Mouse (Mus musculus) ES-Bruce4 (cell line): Measurements from ENCODE around the gene Gm3402. TPM values are rescaled to one million over a fixed set of nuclear protein-coding genes. Genes with fewer than 3 reads are reported as not detected.

ENCODE experiments used
- H3K27ac ChIP-seq: 2 replicates; pipeline ENCODE4 v1.5.1; 2012; ENCODE audit warnings: low read length, inconsistent platforms; ENCODE audit not compliant: insufficient read depth
- H3K27me3 ChIP-seq: 2 replicates; pipeline ENCODE4 v1.6.1; 2012; ENCODE audit warnings: mild to moderate bottlenecking, low read length, inconsistent platforms; ENCODE audit not compliant: control insufficient read depth, poor library complexity, insufficient read depth, severe bottlenecking
- H3K36me3 ChIP-seq: 2 replicates; pipeline ENCODE4 v1.6.1; 2012; ENCODE audit warnings: inconsistent platforms, mild to moderate bottlenecking, low read length, moderate library complexity; ENCODE audit not compliant: control insufficient read depth, poor library complexity, insufficient read depth, severe bottlenecking
- H3K4me1 ChIP-seq: one replicate; pipeline ENCODE4 v1.8.1; 2011; ENCODE audit warnings: low read length; ENCODE audit not compliant: control insufficient read depth, insufficient read depth
- H3K4me3 ChIP-seq: 2 replicates; pipeline ENCODE4 v1.5.1; 2011; ENCODE audit warnings: low read depth, mild to moderate bottlenecking, low read length
- H3K9ac ChIP-seq: 2 replicates; pipeline ENCODE4 v1.6.1; 2012; ENCODE audit warnings: low read depth, mild to moderate bottlenecking, inconsistent platforms; ENCODE audit not compliant: poor library complexity, severe bottlenecking
- H3K9me3 ChIP-seq: replicated peaks from 2 replicates; pipeline ENCODE4 v1.6.1; 2012; ENCODE audit warnings: mild to moderate bottlenecking, low read length, inconsistent platforms; ENCODE audit not compliant: control insufficient read depth, poor library complexity, insufficient read depth, severe bottlenecking
- CTCF ChIP-seq: IDR thresholded peaks from one replicate; pipeline ENCODE4 v1.8.1; 2011; ENCODE audit warnings: low read depth, low read length
- EP300 ChIP-seq: IDR thresholded peaks from 2 replicates; pipeline ENCODE4 v1.6.1; 2011; ENCODE audit warnings: low read depth, low read length; ENCODE audit not compliant: insufficient read depth
- POLR2A ChIP-seq: IDR thresholded peaks from one replicate; pipeline ENCODE4 v1.8.1; 2011; ENCODE audit warnings: low read length; ENCODE audit not compliant: insufficient read depth
- polyA plus RNA-seq: library from polyadenylated mRNA; stranded (reverse); fragments of >200 nt; gene quantifications from 2 replicates; pipeline ENCODE4 v1.2.4, GENCODE M21; 2011; ENCODE audit warnings: low read depth; ENCODE audit not compliant: missing spikeins, insufficient read depth, insufficient read length

Gene Gm3402
- polyA plus RNA-seq, 1 experiment = not detected

DNA sequence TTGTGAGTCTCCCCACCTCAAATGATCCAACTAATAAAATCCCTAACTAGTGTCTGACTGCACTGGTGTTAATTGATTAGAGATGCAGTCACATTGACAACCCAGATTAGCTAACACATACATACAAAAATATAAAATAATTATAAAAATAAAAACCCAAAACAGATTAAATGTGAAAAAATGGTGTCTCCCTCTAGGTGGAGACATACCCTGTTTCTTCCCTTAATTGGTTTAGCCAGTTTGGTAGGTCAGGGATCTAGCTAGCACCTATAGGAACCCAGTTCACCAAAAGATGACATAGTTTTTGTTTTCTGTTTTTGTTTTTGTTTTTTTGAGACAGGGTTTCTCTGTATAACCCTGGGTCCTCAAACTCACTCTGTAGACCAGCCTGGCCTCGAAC lies 50.3 kb downstream of the Gm3402 start:
- no peaks in the 10 kb centered on the region for H3K4me1 ChIP-seq
- H3K9ac ChIP-seq = no peak overlapping the region
- no peak overlapping the region for H3K4me3 ChIP-seq
- H3K9me3 ChIP-seq = no peaks in the 10 kb centered on the region
- no peaks in the 10 kb centered on the region for H3K36me3 ChIP-seq
- TF ChIP-seq EP300 (no peak), CTCF (no peak), POLR2A (no peak)
- no peak overlapping the region for H3K27ac ChIP-seq
- H3K27me3 ChIP-seq = no peaks in the 10 kb centered on the region

Other genes starting within 250 kb of the Gm3402 start
- 32.3 and 33.1 TPM in 2 replicates for gene Wasf3, start 129.1 kb upstream of the Gm3402 start, polyA plus RNA-seq
- not detected in 2 replicates for gene Gm6408, start 32.2 kb upstream of the Gm3402 start, polyA plus RNA-seq
- gene Gm6370, start 22.8 kb upstream of the Gm3402 start, polyA plus RNA-seq = not detected in 2 replicates
- not detected in 2 replicates for gene 4930449I24Rik, start 11.7 kb upstream of the Gm3402 start, polyA plus RNA-seq
- not detected in 2 replicates for gene Gm3404, start 11.7 kb downstream of the Gm3402 start, polyA plus RNA-seq
- not detected in 2 replicates for gene Gm3409, start 23.5 kb downstream of the Gm3402 start, polyA plus RNA-seq
- not detected in 2 replicates for gene Gm3415, start 42.0 kb downstream of the Gm3402 start, polyA plus RNA-seq
- not detected in 2 replicates for gene Gpr12, start 71.1 kb downstream of the Gm3402 start, polyA plus RNA-seq